Mouse (Mus musculus) thymus, postnatal 0 days (tissue): ENCODE data around the gene Dkk3. TPM values are rescaled to one million over a fixed set of nuclear protein-coding genes. Genes with fewer than 3 reads are reported as not detected.
A peak's percentile ranks its signal among the peaks of the same experiment; 100 is the strongest.

Experiments used
- DNase-seq: peaks from one replicate; pipeline ENCODE4 v3.0.0-alpha.2; 2015; ENCODE audit warnings: low spot score
- polyA plus RNA-seq: library from polyadenylated mRNA; unstranded; fragments of >200 nt; fragmentation: Nextera tagmentation; extraction: Ambion mirVana; gene quantifications from 2 replicates; pipeline ENCODE4 v1.2.1, GENCODE M21; 2015

Gene Dkk3
- 2.6 and 3.0 TPM in 2 replicates for polyA plus RNA-seq

- DNase-seq, result no peak
Observed at GRCm38 (mm10) chr7:112158942-112159341, at the start of gene Dkk3. TSS of gene Dkk3 (minus strand) at chr7:112159057.

DNA sequence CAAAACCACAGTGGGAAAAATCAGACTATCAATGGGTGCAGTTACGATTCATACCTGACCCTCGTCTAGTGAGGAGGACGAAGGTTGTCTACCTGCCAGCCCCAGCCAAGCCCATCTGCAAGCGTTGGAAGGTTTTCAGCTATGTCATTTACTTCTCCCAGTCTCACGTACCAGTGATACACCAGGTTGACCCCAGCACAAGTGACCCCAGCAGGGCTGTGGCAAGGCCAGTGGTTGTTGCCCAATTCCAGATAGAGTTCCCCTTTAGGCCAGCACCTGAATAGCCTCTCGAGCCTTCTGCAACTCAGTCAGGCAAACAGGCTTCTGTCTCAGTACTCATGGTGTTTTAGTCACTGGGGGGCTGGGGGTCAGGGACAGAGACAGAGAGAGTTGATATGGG lies 48.9 kb upstream of the Dkk3 start:
- no peak for DNase-seq

GRCm38 (mm10) chr7:112205513-112205912 lies 46.7 kb upstream of the Dkk3 start:
- no peak for DNase-seq

DNA sequence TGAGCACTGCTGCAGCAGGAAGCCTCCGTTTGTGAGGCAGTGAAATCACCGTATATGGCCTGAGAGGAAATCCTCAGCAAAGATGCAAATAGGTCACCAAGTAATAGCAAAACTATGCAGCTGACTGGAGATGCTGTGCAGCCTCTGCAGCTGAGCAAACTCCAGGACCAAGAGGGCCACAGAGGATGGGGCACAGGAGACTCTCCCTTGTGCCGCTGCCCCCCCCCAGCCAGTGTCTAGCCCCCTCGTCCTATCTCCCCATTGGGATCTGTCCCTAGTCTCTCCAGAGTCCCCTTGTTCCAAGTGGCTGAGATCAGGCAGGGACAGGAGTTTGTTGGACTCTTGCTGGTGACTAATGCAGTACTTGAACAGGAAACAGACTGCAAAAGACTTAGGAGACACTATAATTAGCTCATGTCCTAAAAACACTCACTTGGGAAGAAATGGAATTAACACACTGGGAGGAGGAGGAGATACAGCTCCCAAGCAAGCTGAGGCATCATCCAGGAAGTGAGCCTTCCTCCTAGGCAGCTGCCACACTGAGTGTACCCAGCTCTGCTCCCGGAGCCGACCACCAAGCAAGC lies 45.6 kb upstream of the Dkk3 start:
- DNase-seq, result peak; percentile 22

GRCm38 (mm10) chr7:112203937-112204336 lies 45.1 kb upstream of the Dkk3 start:
- DNase-seq, result no peak

- no peak for DNase-seq
Observed at GRCm38 (mm10) chr7:112202843-112203242, 44.0 kb upstream of the Dkk3 start.

- no peak for DNase-seq
Observed at GRCm38 (mm10) chr7:112202194-112202593, 43.3 kb upstream of the Dkk3 start.

DNA sequence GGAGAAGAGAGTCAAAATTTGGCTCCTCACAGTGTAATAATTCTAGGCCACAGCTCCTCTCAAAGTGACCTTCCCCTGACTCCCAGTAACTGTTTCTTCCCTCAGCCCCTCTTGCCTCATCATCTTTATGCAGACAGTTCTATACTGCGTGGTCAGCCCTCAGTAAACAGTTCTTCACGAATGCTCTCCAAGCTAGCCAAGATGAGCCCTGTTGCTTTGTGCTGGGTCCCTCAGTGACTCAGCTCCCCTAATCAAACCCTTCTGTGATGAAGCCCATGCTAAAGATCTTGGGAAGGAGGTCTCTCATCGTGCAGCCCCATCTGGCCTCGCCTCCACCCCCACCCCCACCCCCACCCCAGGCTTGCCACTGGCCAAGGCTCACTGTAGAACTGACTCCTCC lies 41.9 kb upstream of the Dkk3 start:
- no peak for DNase-seq

- no peak for DNase-seq
Observed at GRCm38 (mm10) chr7:112199343-112199742, 40.5 kb upstream of the Dkk3 start.

DNA sequence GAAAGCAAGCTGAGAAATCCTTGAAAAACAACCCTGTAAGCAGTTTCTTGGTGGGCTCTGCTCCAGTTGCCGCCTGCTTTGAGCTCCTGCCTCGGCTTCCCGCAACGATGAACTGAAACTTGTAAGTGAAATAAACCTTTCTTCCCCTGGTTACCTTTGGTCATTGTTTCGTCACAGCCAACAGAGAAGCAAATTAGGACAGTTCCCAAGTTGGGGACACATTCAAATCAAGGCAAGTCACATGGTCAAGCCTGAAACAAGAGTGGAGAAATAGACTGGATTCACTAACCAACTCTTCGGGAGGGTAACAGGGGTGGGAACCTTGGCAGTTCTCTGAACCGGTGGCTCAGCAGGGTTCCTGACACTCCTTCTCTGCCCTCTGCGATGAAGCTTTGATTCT lies 38.6 kb upstream of the Dkk3 start:
- no peak for DNase-seq

- DNase-seq, result no peak
Observed at GRCm38 (mm10) chr7:112194286-112194685, 35.4 kb upstream of the Dkk3 start.

DNA sequence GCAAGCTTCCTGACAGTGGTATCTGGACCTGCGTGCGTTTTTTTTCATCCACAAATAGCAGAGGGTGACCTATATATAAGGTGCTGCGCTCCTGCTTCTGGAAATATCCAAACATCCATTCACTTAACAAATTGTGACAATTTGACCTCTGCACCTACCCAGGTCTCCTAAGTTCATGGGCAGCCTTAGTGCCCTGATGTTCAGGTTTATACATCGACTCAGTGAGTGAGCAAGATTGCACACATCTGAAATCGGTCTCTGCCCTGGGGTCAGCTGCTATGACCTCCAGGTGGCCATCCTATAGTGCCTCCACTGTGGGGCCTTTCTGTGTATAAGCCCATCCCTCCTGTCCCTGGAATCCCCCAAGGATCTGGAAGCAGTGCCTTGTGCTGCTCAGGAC lies 33.9 kb upstream of the Dkk3 start:
- no peak for DNase-seq

DNA sequence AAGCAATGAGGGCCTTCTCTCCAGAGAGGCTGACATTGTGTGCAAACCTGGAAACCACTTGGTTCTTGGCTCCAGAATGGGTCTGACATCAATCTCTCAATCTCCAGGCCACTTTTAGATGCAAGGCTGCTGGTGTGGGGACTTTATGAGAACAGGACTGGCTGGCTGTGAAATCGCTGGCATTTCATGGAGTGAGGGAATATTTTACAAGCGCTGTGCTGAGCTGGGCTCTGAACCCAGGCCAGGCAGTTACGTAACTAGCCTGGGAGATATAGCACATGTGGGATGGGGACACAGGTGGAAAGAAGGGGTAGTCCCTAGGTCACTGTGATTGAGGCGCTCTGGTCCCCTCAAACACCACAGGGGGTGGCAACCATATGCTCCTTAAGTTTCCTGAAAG lies 33.4 kb upstream of the Dkk3 start:
- no peak for DNase-seq

- DNase-seq, result no peak
Observed at GRCm38 (mm10) chr7:112187536-112188459, 28.9 kb upstream of the Dkk3 start.

DNA sequence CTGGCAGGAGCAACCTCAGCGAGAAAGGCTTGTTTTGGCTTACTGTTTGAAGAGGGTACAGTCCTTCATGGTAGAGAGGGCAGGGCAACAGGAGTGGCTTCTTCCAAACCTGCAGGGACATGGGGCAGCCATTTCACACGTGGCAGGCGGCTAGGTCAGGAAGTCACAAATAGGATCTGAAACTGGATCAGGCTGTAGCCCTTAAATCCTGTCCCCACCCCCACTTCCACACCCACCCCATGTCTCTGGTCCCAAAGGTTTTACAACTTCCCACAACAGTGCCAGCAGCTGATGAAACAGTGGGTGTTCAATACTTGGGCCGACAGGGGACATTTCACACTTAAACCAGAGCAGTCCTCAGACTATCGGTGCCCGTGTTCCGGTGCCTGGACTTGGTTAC lies 28.0 kb upstream of the Dkk3 start:
- DNase-seq, result no peak

GRCm38 (mm10) chr7:112185226-112185745 lies 26.4 kb upstream of the Dkk3 start:
- DNase-seq, result no peak

GRCm38 (mm10) chr7:112184519-112185225 lies 25.8 kb upstream of the Dkk3 start:
- DNase-seq, result no peak

GRCm38 (mm10) chr7:112183258-112183841 lies 24.5 kb upstream of the Dkk3 start:
- peak; percentile 79 for DNase-seq

DNA sequence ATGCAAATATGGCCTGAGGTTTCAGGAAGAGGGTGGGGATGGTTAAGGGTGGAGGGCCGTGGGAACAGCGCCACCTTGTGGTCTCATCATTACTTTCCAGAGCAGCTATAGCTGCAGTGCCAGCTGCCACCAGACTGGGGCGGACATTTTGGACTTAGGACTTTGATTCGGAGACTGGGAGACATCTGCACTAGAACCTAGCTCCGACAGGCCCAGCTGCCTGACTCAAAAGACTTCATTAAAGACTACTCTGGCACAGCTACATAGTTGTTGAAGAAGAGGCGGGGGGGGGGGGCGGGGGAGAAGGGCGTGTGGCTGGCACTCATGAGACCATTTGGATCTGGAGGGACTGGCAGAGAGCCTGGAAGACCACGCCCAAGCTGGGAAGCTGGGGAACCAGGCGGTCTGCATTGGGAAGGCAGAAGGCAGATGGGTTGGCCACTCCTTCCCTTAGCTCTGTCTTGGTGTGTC lies 21.4 kb upstream of the Dkk3 start:
- peak; percentile 77 for DNase-seq

- no peak for DNase-seq
Observed at GRCm38 (mm10) chr7:112176627-112177026, 17.8 kb upstream of the Dkk3 start.

DNA sequence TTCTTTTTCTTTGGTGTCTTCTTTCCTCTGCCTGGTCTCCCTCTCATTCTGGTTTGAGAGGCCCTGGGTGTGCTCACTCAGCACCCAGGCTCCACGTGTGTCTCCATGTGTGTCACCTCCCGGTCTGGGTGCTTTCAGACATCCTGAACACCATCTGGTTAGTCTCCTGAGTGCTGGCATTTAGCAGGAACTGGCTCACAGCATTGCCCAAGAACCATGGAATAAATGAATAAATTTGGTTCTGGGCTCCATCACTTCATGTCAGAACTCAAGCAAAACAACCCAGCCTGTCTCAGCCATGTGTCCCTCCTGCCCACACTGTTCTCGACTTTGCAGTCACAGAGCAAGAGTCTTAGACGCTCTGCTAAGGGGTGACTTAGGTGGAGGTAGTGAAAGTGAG lies 13.8 kb upstream of the Dkk3 start:
- no peak for DNase-seq
